Mouse (Mus musculus): ENCODE data around the gene Snx8.

GRCm38 (mm10) chr5:140425016-140425783 is 36.1 kb upstream of the Snx8 start:
- TF ChIP-seq GATA1 (IDR thresholded peaks at IDR 0.05; ENCODE audit: low read length) (no peak), TAL1 (IDR thresholded peaks at IDR 0.05; ENCODE audit: low read length) (no peak)

All from erythroblast, embryonic 14.5 days (primary cell).